Mouse (Mus musculus): ENCODE measurements around the gene Rgs6.

GRCm38 (mm10) chr12:82731587-82731986 lies 143.5 kb downstream of the Rgs6 start:
- TF ChIP-seq CTCF (conservative IDR thresholded peaks at IDR 0.05; ENCODE audit: insufficient read depth, insufficient read length, low read depth, low read length) (no peak), POLR2A (IDR thresholded peaks at IDR 0.05; ENCODE audit: low read depth, low read length) (no peak)

All from kidney, adult 2 months (tissue).